Mouse (Mus musculus) embryo, embryonic 9.5 days (tissue): ENCODE measurements at regions not wholly inside any gene's neighbourhood (a gene's known extent, or its start where the extent isn't known, plus 50 kb on each side); places are given as distances from the start of the nearest gene placed in this dataset.
A peak's percentile ranks its signal among the peaks of the same experiment; 100 is the strongest.

Experiments used
- DNase-seq: peaks from one replicate; pipeline ENCODE4 v3.0.0-alpha.2; 2017; ENCODE audit errors: extremely low spot score

GRCm38 (mm10) chr8:11909146-11909545, 68.9 kb downstream of the Tex29 start:
- no peak for DNase-seq

- no peak for DNase-seq
Measured at GRCm38 (mm10) chr8:11911639-11912450, 71.6 kb downstream of the Tex29 start.

- no peak for DNase-seq
Measured at GRCm38 (mm10) chr8:11912451-11913128, 72.3 kb downstream of the Tex29 start.

GRCm38 (mm10) chr8:11913129-11913900, 73.0 kb downstream of the Tex29 start:
- no peak for DNase-seq

GRCm38 (mm10) chr8:11914131-11914530, 73.9 kb downstream of the Tex29 start:
- no peak for DNase-seq

GRCm38 (mm10) chr8:11914681-11915474, 74.6 kb downstream of the Tex29 start:
- DNase-seq: no peak

- DNase-seq: no peak
Measured at GRCm38 (mm10) chr8:11915721-11916120, 75.4 kb downstream of the Tex29 start.

GRCm38 (mm10) chr8:11919876-11920275, 79.6 kb downstream of the Tex29 start:
- no peak for DNase-seq

- no peak for DNase-seq
Measured at GRCm38 (mm10) chr8:11923115-11923514, 82.8 kb downstream of the Tex29 start.

GRCm38 (mm10) chr8:11924165-11924564, 83.9 kb downstream of the Tex29 start:
- peak; percentile 61 for DNase-seq

- DNase-seq: peak; percentile 61
Measured at GRCm38 (mm10) chr8:11942892-11943332, 102.6 kb downstream of the Tex29 start.

GRCm38 (mm10) chr8:11947766-11948165, 107.5 kb downstream of the Tex29 start:
- DNase-seq: no peak

GRCm38 (mm10) chr8:11956268-11956667, 116.0 kb downstream of the Tex29 start:
- DNase-seq: no peak

GRCm38 (mm10) chr8:11957046-11957783, 116.9 kb downstream of the Tex29 start:
- peak; percentile 54 for DNase-seq

GRCm38 (mm10) chr8:11958176-11958575, 117.9 kb downstream of the Tex29 start:
- DNase-seq: no peak

- DNase-seq: no peak
Measured at GRCm38 (mm10) chr8:11959466-11959865, 119.2 kb downstream of the Tex29 start.

GRCm38 (mm10) chr8:11963575-11963974, 123.3 kb downstream of the Tex29 start:
- no peak for DNase-seq

GRCm38 (mm10) chr8:11967670-11968069, 127.4 kb downstream of the Tex29 start:
- no peak for DNase-seq

GRCm38 (mm10) chr8:11970515-11970914, 130.2 kb downstream of the Tex29 start:
- DNase-seq: no peak

- no peak for DNase-seq
Measured at GRCm38 (mm10) chr8:11973436-11973835, 133.2 kb downstream of the Tex29 start.

- DNase-seq: no peak
Measured at GRCm38 (mm10) chr8:11977121-11977520, 136.8 kb downstream of the Tex29 start.
